Mouse (Mus musculus) kidney, embryonic 16.5 days (tissue): ENCODE data around the gene Cyp21a1. TPM values are rescaled to one million over a fixed set of nuclear protein-coding genes. Genes with fewer than 3 reads are reported as not detected.
"Not testable (repeated sequence)": the region's sequence is repeated elsewhere in the genome, so short reads cannot be mapped to it uniquely, and the experiment has no call there.

ENCODE experiments used
- ATAC-seq: fragments of 200-750 bp; cut with Nextera tagmentation; 2 replicates; pipeline ENCODE4 v1.8.0; 2017; ENCODE audit warnings: moderate TSS enrichment; ENCODE audit not compliant: low FRiP score, low TSS enrichment
- H3K27ac ChIP-seq: fragments of 300-500 bp; sonication (generic); 2 replicates; pipeline ENCODE4 v1.5.1; 2014; ENCODE audit warnings: low read length
- H3K27me3 ChIP-seq: fragments of 300-500 bp; sonication (generic); 2 replicates; pipeline ENCODE4 v1.6.1; 2014; ENCODE audit warnings: low read length, control low read depth, mixed read lengths; ENCODE audit not compliant: insufficient read depth
- H3K36me3 ChIP-seq: fragments of 300-500 bp; sonication (generic); 2 replicates; pipeline ENCODE4 v1.6.1; 2014; ENCODE audit warnings: low read length, control low read depth, mixed read lengths; ENCODE audit not compliant: insufficient read depth
- H3K4me1 ChIP-seq: fragments of 300-500 bp; sonication (generic); 2 replicates; pipeline ENCODE4 v1.6.1; 2014; ENCODE audit warnings: low read length, control low read depth, mixed read lengths; ENCODE audit not compliant: insufficient read depth
- H3K4me2 ChIP-seq: fragments of 300-500 bp; sonication (generic); replicated peaks from 2 replicates; pipeline ENCODE4 v1.6.1; 2014; ENCODE audit warnings: low read depth, low read length
- H3K4me3 ChIP-seq: fragments of 300-500 bp; sonication (generic); 2 replicates; pipeline ENCODE4 v1.5.1; 2014; ENCODE audit warnings: mild to moderate bottlenecking, low read length
- H3K9ac ChIP-seq: fragments of 300-500 bp; sonication (generic); replicated peaks from 2 replicates; pipeline ENCODE4 v1.6.1; 2014; ENCODE audit warnings: low read length
- H3K9me3 ChIP-seq: fragments of 300-500 bp; sonication (generic); 2 replicates; pipeline ENCODE4 v1.6.1; 2016; ENCODE audit warnings: low read length, control low read depth
- WGBS: fragments of 180-500 bp; shearing (Covaris S2); extraction: QIAGEN DNeasy Blood & Tissue Kit; methylation state at CpG from one replicate; pipeline ENCODE4 v1.1.7; 2014; 5-methylcytosine and 5-hydroxymethylcytosine counted together
- polyA plus RNA-seq: library from polyadenylated mRNA; unstranded; fragments of >200 nt; fragmentation: Nextera tagmentation; extraction: Ambion mirVana; gene quantifications from 2 replicates; pipeline ENCODE4 v1.2.1, GENCODE M21; 2015

The Cyp21a1 gene
- polyA plus RNA-seq, 1 experiment from 2014 or later = 41.9 TPM

DNA sequence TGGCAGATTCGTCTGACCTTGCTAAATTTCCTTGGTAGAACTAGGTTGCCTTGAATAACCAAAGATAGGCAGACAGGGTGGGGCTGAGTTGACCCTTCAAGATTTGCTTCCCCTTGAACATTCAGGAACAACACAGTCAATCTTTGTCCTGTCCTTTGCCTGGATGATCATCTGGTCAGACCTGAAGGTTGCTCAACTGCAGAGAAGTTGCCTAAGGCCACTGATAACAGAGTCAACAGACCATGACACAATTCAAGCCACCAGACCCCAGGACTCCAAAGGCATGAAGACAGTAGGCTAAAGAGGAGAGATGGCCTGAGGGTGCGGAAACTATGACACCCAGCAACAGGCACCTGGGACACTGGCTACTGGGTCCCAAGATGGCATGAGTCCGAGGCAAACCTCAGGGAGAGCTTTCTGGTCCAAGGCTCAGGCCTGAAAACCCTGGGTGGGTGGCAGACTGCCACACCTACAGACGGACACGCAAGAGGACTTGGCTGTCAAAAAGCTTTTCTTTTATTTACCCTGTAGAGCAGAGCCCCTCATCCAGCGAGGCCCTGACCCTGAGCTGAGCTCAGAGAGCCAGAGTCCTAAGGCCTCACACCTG is 4.3 kb upstream of the Cyp21a1 start:
- Histone ChIP-seq H3K9me3 (peaks cover 6% of the 10 kb centered on the region; the same call in 1 of the 2 replicates), H3K4me3 (no peak overlapping the region), H3K36me3 (no peaks in the 10 kb centered on the region), H3K27me3 (no peaks in the 10 kb centered on the region), H3K4me2 (no peak overlapping the region), H3K27ac (no peak overlapping the region), H3K9ac (no peak overlapping the region), H3K4me1 (no peaks in the 10 kb centered on the region)
- 85% methylated on average over 6 of the region's 6 CpGs for WGBS
- no peak for ATAC-seq

DNA sequence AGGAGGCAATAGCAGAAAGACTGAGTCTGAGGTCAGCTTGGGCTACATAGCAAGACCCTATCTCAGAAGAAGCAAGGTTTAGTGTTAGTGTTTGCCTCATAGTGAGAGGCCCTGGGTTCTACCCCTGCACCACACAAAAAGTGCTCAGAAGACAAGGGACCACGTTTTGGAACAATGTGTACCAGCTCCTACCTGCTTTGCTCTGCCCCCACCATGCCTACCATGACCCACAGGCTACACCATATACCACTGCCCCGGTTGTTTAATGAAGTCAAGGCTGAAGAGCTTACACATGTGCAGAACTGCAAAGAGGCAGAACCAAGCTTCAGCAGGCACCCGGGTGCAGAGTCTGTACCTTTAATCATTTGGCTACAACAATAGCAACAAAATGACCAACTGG is 2.8 kb upstream of the Cyp21a1 start:
- no peaks in the 10 kb centered on the region for H3K36me3 ChIP-seq
- 71% methylated on average over 3 of the region's 3 CpGs for WGBS
- H3K4me3 ChIP-seq = no peak overlapping the region
- H3K9ac ChIP-seq = no peak overlapping the region
- H3K27me3 ChIP-seq = no peaks in the 10 kb centered on the region
- peaks cover 6% of the 10 kb centered on the region; the same call in 1 of the 2 replicates for H3K9me3 ChIP-seq
- no peaks in the 10 kb centered on the region for H3K4me1 ChIP-seq
- no peak overlapping the region for H3K27ac ChIP-seq
- no peak overlapping the region for H3K4me2 ChIP-seq
- no peak for ATAC-seq

DNA sequence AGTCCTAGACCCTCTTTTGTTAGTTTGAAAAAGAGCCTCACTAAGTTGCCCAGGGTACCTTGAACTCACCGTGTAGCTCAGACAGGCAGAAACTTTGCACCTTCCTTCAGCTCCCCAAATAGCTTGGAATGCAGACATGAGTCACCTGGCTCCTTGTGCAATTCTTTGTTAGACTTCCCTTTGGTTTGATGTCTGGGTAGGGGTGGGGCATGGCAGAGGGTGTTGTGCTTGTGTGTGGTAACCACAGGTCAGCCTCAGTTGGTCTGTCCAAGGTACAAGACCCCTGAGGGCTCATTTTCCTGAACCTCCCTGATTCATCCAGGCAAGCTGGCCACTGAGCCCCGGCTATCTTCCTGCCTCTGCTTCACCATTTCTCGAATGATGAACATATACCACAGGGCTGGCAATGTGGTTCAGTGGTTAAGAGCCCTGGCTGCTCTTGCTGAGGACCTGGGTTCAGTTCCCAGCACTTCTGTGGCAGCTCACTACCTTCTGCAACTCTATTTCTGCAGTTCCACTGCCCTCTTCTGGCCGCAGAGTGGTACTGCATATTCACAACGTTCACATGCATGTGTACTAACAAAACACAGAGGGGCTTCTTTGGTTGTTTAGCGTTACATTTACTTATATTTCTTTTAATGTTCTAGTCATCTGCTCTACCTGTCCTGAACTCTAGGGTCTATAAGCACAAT is 656 bp upstream of the Cyp21a1 start:
- Histone ChIP-seq H3K27me3 (no peaks in the 10 kb centered on the region), H3K4me3 (no peak overlapping the region)

DNA sequence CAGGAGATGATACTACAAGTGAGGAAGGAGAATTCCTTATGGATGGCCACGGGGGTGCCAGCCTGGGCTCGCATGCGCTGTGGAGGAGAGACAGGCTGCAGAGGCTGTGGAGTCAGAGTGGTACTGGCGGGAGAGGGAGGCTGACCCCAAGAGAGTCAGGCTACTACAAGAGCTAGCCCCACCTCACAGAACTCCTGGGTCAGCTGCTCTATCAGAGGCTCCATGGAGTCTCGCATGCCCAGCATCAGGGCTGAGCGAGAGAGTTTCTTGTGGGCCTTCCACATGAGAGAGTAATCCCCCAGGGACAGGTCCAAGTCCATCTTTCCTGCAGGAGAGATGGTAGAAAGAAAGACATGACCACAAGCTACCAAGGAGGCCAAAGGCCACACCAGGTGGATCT is 994 bp downstream of the Cyp21a1 start:
- not testable (repeated sequence) for ATAC-seq, H3K4me1 ChIP-seq, H3K27me3 ChIP-seq, H3K9me3 ChIP-seq, H3K9ac ChIP-seq, H3K36me3 ChIP-seq, H3K4me3 ChIP-seq, H3K27ac ChIP-seq, H3K4me2 ChIP-seq
- 93% methylated on average over 6 of the region's 6 CpGs for WGBS

More for the DNA sequence above, 656 bp upstream of the Cyp21a1 start:
- ATAC-seq = no peak
- no peaks in the 10 kb centered on the region for H3K4me1 ChIP-seq
- H3K36me3 ChIP-seq = no peaks in the 10 kb centered on the region
- WGBS = 74% methylated on average over 6 of the region's 6 CpGs
- no peak overlapping the region for H3K4me2 ChIP-seq
- peaks cover 6% of the 10 kb centered on the region; the same call in 1 of the 2 replicates for H3K9me3 ChIP-seq
- H3K27ac ChIP-seq = no peak overlapping the region
- no peak overlapping the region for H3K9ac ChIP-seq

DNA sequence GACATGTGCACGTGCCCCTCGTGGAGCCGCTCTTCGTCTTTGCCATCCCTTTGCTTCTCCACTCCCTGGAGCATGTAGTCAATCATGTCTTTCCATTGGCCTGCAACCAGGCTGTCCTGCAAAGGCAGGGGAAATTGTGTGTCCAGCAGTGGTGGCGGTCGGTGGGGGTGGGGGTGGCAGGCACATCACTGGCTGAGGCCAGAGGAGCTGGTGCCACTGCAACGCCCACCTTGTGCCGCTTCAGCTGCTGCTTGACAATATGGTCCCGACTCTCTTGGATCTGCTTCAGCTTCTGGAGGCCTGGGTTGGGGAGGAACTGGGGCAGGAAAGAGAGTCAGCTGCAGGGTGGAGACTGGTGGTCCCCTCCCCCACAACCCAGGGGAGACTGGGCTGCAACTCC is 1.6 kb downstream of the Cyp21a1 start:
- 95% methylated on average over 9 of the region's 9 CpGs for WGBS
- not testable (repeated sequence) for H3K36me3 ChIP-seq, H3K27me3 ChIP-seq, H3K9ac ChIP-seq, H3K4me1 ChIP-seq, ATAC-seq, H3K4me3 ChIP-seq, H3K4me2 ChIP-seq, H3K27ac ChIP-seq, H3K9me3 ChIP-seq

DNA sequence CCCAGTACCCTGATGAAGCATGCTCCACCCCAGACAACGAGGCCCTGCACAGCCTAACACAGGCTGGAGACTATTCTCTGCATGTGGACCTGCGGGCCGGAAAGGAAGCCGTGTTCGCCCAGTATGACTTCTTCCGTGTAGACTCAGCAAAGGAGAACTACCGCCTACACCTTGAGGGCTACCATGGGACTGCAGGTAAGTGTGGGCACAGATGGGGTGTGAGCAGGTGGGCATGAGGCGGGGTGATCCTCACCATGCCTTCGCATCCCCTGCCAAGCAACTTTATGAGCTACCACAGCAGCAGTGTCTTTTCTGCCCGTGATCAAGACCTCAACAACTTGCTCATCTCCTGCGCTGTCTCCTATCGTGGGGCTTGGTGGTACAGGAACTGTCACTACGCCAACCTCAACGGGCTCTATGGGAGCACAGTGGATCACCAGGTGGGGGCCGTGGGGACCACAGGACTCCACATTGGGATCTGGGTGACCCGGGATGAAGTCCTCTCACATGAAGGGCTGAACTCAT is 3.5 kb downstream of the Cyp21a1 start:
- not testable (repeated sequence) for H3K27me3 ChIP-seq, H3K9ac ChIP-seq, ATAC-seq, H3K4me2 ChIP-seq, H3K4me1 ChIP-seq, H3K4me3 ChIP-seq, H3K27ac ChIP-seq, H3K9me3 ChIP-seq, H3K36me3 ChIP-seq
- 96% methylated on average over 14 of the region's 16 CpGs for WGBS

DNA sequence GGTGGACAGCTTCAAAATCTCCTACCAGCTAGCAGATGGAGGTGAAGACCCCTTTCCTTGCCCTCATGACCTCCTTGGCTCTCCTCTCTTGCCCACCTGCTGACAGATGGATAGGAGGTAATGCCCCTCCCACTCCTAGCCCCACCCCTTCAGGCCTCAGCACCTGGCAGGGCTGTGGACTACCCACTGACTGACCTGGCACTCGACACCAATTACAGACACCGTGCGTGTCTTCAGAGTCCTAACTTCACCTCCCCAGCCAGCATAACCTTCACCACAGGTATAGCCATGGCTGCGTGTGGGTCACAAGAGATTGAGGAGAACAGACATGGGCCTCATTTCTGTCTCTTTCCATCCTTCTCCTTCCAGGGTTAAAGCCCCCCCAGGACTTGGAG is 4.8 kb downstream of the Cyp21a1 start:
- 87% methylated on average over 4 of the region's 4 CpGs for WGBS
- Histone ChIP-seq H3K36me3 (no peaks in the 10 kb centered on the region), H3K27me3 (no peaks in the 10 kb centered on the region), H3K9ac (no peak overlapping the region), H3K4me1 (no peaks in the 10 kb centered on the region), H3K27ac (no peak overlapping the region), H3K9me3 (no peaks in the 10 kb centered on the region), H3K4me2 (no peak overlapping the region), H3K4me3 (no peak overlapping the region)
- no peak for ATAC-seq

DNA sequence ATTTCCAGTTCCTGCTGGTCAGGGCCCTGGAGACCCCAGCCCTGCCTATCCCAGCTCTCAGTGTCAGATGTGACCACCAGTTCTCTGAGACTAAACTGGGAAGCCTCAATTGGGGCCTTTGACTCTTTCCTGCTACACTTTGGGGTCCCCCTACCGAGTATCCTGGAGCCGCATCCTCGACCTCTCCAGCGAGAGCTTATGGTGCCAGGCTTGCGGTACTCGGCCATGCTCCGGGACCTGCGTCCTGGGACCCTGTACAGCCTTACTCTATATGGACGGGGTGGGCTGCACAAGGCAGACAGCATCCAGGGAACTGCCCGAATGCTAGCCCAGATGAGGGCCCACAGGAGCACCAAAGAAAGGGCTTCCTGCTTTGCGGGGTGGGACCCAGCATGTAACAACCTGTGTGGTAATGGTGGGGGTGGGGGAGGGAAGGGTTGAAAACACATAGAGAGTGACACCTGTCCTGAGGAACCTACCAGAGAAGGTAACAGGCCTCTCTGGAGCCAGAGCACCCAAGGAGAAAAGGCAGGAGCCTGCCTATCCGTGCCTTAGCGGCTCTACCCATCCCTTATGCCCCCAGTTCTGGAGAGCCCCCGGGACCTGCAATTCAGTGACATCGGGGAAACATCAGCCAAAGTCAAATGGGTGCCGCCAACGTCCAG is 5.4 kb downstream of the Cyp21a1 start:
- no peak overlapping the region for H3K4me3 ChIP-seq
- H3K27me3 ChIP-seq = no peaks in the 10 kb centered on the region
- H3K36me3 ChIP-seq = no peaks in the 10 kb centered on the region
- no peaks in the 10 kb centered on the region for H3K9me3 ChIP-seq
- no peak overlapping the region for H3K27ac ChIP-seq
- ATAC-seq = no peak
- no peaks in the 10 kb centered on the region for H3K4me1 ChIP-seq
- H3K9ac ChIP-seq = no peak overlapping the region
- no peak overlapping the region for H3K4me2 ChIP-seq
- 91% methylated on average over 15 of the region's 17 CpGs for WGBS

DNA sequence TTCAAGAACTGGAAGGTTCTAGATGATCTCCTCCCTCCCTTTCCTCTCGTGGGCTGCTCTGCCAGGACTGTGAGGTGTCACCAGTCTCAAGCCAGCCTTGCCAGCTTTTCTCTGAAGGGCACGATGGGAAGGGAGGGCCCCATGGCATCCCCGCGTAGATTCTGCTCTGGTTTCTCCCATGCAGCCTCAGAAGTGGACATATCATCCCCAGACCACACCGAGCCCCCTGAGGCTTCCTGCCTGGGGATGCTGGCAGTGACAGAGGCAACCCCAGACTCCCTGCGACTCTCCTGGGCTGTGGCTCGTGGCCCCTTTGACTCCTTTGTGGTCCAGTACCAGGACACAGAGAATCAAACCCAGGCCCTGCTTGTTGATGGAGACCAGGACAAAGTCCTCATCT is 6.3 kb downstream of the Cyp21a1 start:
- H3K4me1 ChIP-seq, H3K27ac ChIP-seq, H3K9ac ChIP-seq, H3K4me2 ChIP-seq, H3K36me3 ChIP-seq, H3K4me3 ChIP-seq, H3K9me3 ChIP-seq, ATAC-seq, H3K27me3 ChIP-seq: not testable (repeated sequence)
- WGBS = 82% methylated on average over 6 of the region's 7 CpGs
